21 mouse cellular contexts compared by ENCODE assay signal in genomic region chr11:11888051-11888450, GRCm38 (mm10). TPM values are rescaled to one million over a fixed set of nuclear protein-coding genes. Genes with fewer than 3 reads are reported as not detected.
A peak's percentile ranks its signal among the peaks of the same experiment; 100 is the strongest.
DNase-seq lines count a peak whose midpoint lies in the region; ATAC-seq and TF ChIP-seq lines count a peak whose summit lies in the region.
"Had no signal": no experiment of that assay in that cellular context is flagged by ENCODE, and none has a peak within 500 bp of the region (broad histone marks: within the 10 kb centered on the region; RNA-seq: fewer than 3 reads in every experiment).

No protein-coding gene starts in this region.

- no peak for TF ChIP-seq POLR2A in liver, adult 2 months (IDR thresholded peaks at IDR 0.05; ENCODE audit: extremely low read depth, insufficient read depth, low read length)

- no peaks in the 10 kb centered on the region for H3K9me3 ChIP-seq in heart, embryonic 10.5 days
- H3K9me3 ChIP-seq in heart, embryonic 15.5 days (replicated peaks): no peaks in the 10 kb centered on the region
- no peaks in the 10 kb centered on the region for H3K9me3 ChIP-seq in liver, embryonic 11.5 days (ENCODE audit: control insufficient read depth, low read length)
- H3K9me3 ChIP-seq: embryonic facial prominence, embryonic 10.5 days; forebrain, embryonic 13.5 days; G1E; hindbrain, embryonic 13.5 days had no signal

- H3K27me3 ChIP-seq in heart, embryonic 10.5 days (ENCODE audit: insufficient read depth, poor library complexity, severe bottlenecking): no peaks in the 10 kb centered on the region
- no peaks in the 10 kb centered on the region for H3K27me3 ChIP-seq in heart, embryonic 15.5 days
- H3K27me3 ChIP-seq in liver, adult 2 months (ENCODE audit: control insufficient read depth, insufficient read depth, low read length): no peaks in the 10 kb centered on the region
- H3K27me3 ChIP-seq in liver, embryonic 11.5 days (replicated peaks; ENCODE audit: control insufficient read depth, insufficient read depth, low read length): no peaks in the 10 kb centered on the region
- H3K27me3 ChIP-seq: forebrain, embryonic 13.5 days had no signal

- H3K79me2 ChIP-seq in liver, adult 2 months (ENCODE audit: control insufficient read depth, insufficient read depth, low read length): peaks cover 11% of the 10 kb centered on the region

- H3K27ac ChIP-seq in heart, embryonic 10.5 days: peak overlapping the region; percentile 65; the same call in 1 of the 2 replicates
- H3K27ac ChIP-seq in heart, embryonic 15.5 days: peak overlapping the region; percentile 59; the same call in 1 of the 2 replicates
- peak overlapping the region; percentile 59; the same call in 1 of the 2 replicates for H3K27ac ChIP-seq in liver, adult 2 months (replicated peaks; ENCODE audit: insufficient read depth, low read depth, low read length)
- H3K27ac ChIP-seq in liver, embryonic 11.5 days (ENCODE audit: low read depth, low read length): no peak overlapping the region
- H3K27ac ChIP-seq: forebrain, embryonic 13.5 days; hindbrain, embryonic 13.5 days; hindbrain, postnatal 0 days had no signal

- H3K4me3 ChIP-seq in heart, embryonic 10.5 days: no peak overlapping the region
- H3K4me3 ChIP-seq in heart, embryonic 15.5 days: peak overlapping the region; percentile 26
- H3K4me3 ChIP-seq in liver, adult 2 months (ENCODE audit: insufficient read depth, low read depth, low read length): no peak overlapping the region
- no peak overlapping the region for H3K4me3 ChIP-seq in liver, embryonic 11.5 days (ENCODE audit: low read depth, low read length)
- H3K4me3 ChIP-seq: embryonic facial prominence, embryonic 10.5 days; forebrain, embryonic 13.5 days; hindbrain, embryonic 13.5 days had no signal

- H3K4me2 ChIP-seq in heart, embryonic 15.5 days: no peak overlapping the region
- H3K4me2 ChIP-seq in liver, embryonic 11.5 days: no peak overlapping the region
- H3K4me2 ChIP-seq: forebrain, embryonic 13.5 days; hindbrain, embryonic 13.5 days had no signal

- no peaks in the 10 kb centered on the region for H3K36me3 ChIP-seq in heart, embryonic 10.5 days
- H3K36me3 ChIP-seq in heart, embryonic 15.5 days: no peaks in the 10 kb centered on the region
- peaks cover 8% of the 10 kb centered on the region for H3K36me3 ChIP-seq in liver, adult 2 months (ENCODE audit: control insufficient read depth, insufficient read depth, low read length)
- H3K36me3 ChIP-seq in liver, embryonic 11.5 days (ENCODE audit: control insufficient read depth, insufficient read depth, low read length): no peaks in the 10 kb centered on the region
- H3K36me3 ChIP-seq: embryonic facial prominence, embryonic 10.5 days; G1E; hindbrain, embryonic 13.5 days had no signal

- ATAC-seq in heart, embryonic 15.5 days (replicated peaks; ENCODE audit: insufficient number of reproducible peaks, insufficient read depth, low FRiP score, low read depth): no peak
- no peak for ATAC-seq in liver, embryonic 11.5 days (replicated peaks; ENCODE audit: low FRiP score)
- ATAC-seq: forebrain, embryonic 13.5 days; forebrain, postnatal 0 days; hindbrain, postnatal 0 days had no signal

- H3K9ac ChIP-seq in heart, embryonic 15.5 days: no peak overlapping the region; the same call in 1 of the 2 replicates
- H3K9ac ChIP-seq in liver, adult 2 months (ENCODE audit: low read depth, low read length): no peak overlapping the region
- no peak overlapping the region for H3K9ac ChIP-seq in liver, embryonic 11.5 days (ENCODE audit: low read depth, low read length)
- H3K9ac ChIP-seq: forebrain, embryonic 13.5 days; forebrain, postnatal 0 days; hindbrain, embryonic 13.5 days had no signal

- TF ChIP-seq CTCF in liver, adult 2 months (IDR thresholded peaks at IDR 0.05; ENCODE audit: low read depth, low read length): no peak

- DNase-seq in heart, embryonic 10.5 days (ENCODE audit: low spot score): no peak
- no peak for DNase-seq in heart, postnatal 4 days
- no peak for DNase-seq in heart, postnatal 14 days
- peak; percentile 82 for DNase-seq in liver, adult 2 months (ENCODE audit: extremely low read depth, low read depth, low spot score)
- no peak for DNase-seq in liver, embryonic 11.5 days (ENCODE audit: low spot score)
- no peak for DNase-seq in spleen, postnatal 14 days (ENCODE audit: low spot score in 2 of 2)
- DNase-seq: adrenal gland, adult 8-10 months; adrenal gland, postnatal 36 days; B cell, adult 2 months; cerebellum, adult 2 months; cerebellum, postnatal 10 days; forebrain, postnatal 0 days; gastrocnemius, postnatal 14 days; heart, postnatal 10 days; kidney, adult 8-10 months had no signal

- intact Hi-C loops in heart, postnatal 14 days (cut with DNase I): no loop called here

- peaks cover 47% of the 10 kb centered on the region for H3K4me1 ChIP-seq in heart, embryonic 10.5 days
- peaks cover 25% of the 10 kb centered on the region for H3K4me1 ChIP-seq in heart, embryonic 15.5 days (replicated peaks)
- peaks cover 33% of the 10 kb centered on the region for H3K4me1 ChIP-seq in liver, adult 2 months (ENCODE audit: control insufficient read depth, insufficient read depth, low read length)
- peaks cover 49% of the 10 kb centered on the region for H3K4me1 ChIP-seq in liver, embryonic 11.5 days (replicated peaks; ENCODE audit: control insufficient read depth, insufficient read depth, low read length)

- 79% methylated on average over 3 of the region's 3 CpGs for WGBS in heart, embryonic 10.5 days
- 83% methylated on average over 3 of the region's 3 CpGs for WGBS in heart, embryonic 15.5 days
- 31% methylated on average over 3 of the region's 3 CpGs for WGBS in liver, adult 2 months
- 70% methylated on average over 3 of the region's 3 CpGs for WGBS in liver, embryonic 11.5 days

RNA-seq across cellular contexts. Expression of gene Ddc, which starts 9.9 kb away (rescaled TPM):
- 34.5 and 42.8 TPM in 2 replicates for polyA plus RNA-seq in heart, embryonic 10.5 days (2016; fragmentation: Nextera tagmentation; extraction: Ambion mirVana)
- 10 to 100 TPM; 44.6 to 51.4 TPM for total RNA-seq in heart, postnatal 4 days (2021)
- polyA plus RNA-seq in heart, embryonic 15.5 days (2015; fragmentation: Nextera tagmentation; extraction: Ambion mirVana): 92.1 and 115 TPM in 2 replicates
- total RNA-seq in heart, postnatal 14 days (2021): 1 to 10 TPM; 3.1 to 5.8 TPM
- total RNA-seq in liver, adult 2 months (2014; rRNA removed): 56.4 and 67.3 TPM in 2 replicates
- polyA plus RNA-seq in liver, adult 2 months (2012; rRNA removed): 75.7 and 82.3 TPM in 2 replicates
- polyA plus RNA-seq in liver, embryonic 11.5 days (2014; fragmentation: Nextera tagmentation; extraction: Ambion mirVana): 15.9 and 17.2 TPM in 2 replicates
